Mouse (Mus musculus): ENCODE data around the gene Mlec. TPM values are rescaled to one million over a fixed set of nuclear protein-coding genes. Genes with fewer than 3 reads are reported as not detected.

The Mlec gene
- polyA plus RNA-seq, 1 experiment from 2014 or later = 59.5 TPM

GRCm38 (mm10) chr5:115144471-115144870 lies 13.5 kb downstream of the Mlec start:
- H3K27me3 ChIP-seq (ENCODE audit: insufficient read depth, poor library complexity, severe bottlenecking) = no peaks in the 10 kb centered on the region
- peaks cover 24% of the 10 kb centered on the region for H3K4me1 ChIP-seq (replicated peaks)
- H3K9me3 ChIP-seq = no peaks in the 10 kb centered on the region
- peaks cover 73% of the 10 kb centered on the region for H3K36me3 ChIP-seq
- no peak overlapping the region for H3K27ac ChIP-seq
- H3K4me3 ChIP-seq = no peak overlapping the region
- no peak for DNase-seq (ENCODE audit: low spot score)
- 75% methylated on average over 6 of the region's 6 CpGs for WGBS

- Histone ChIP-seq H3K27me3 (ENCODE audit: insufficient read depth, poor library complexity, severe bottlenecking) (no peaks in the 10 kb centered on the region), H3K27ac (0 out of 2 replicates have a peak overlapping the region, but pooled peaks have one; percentile 23), H3K36me3 (peaks cover 64% of the 10 kb centered on the region), H3K4me3 (no peak overlapping the region), H3K9me3 (no peaks in the 10 kb centered on the region), H3K4me1 (replicated peaks) (peaks cover 24% of the 10 kb centered on the region)
- no peak for DNase-seq (ENCODE audit: low spot score)
- whole genome bisulfite sequencing = 86% methylated on average over 10 of the region's 10 CpGs
Measured at GRCm38 (mm10) chr5:115143552-115143951, 14.4 kb downstream of the Mlec start.

GRCm38 (mm10) chr5:115142166-115142697 lies 15.7 kb downstream of the Mlec start:
- peaks cover 50% of the 10 kb centered on the region for H3K36me3 ChIP-seq
- 89% methylated on average over 9 of the region's 9 CpGs for WGBS
- no peaks in the 10 kb centered on the region for H3K9me3 ChIP-seq

GRCm38 (mm10) chr5:115140726-115141125 lies 17.3 kb downstream of the Mlec start:
- no peaks in the 10 kb centered on the region for H3K27me3 ChIP-seq (ENCODE audit: insufficient read depth, poor library complexity, severe bottlenecking)
- peaks cover 35% of the 10 kb centered on the region for H3K36me3 ChIP-seq
- 78% methylated on average over 3 of the region's 3 CpGs for WGBS

More at GRCm38 (mm10) chr5:115142166-115142697, 15.7 kb downstream of the Mlec start:
- no peaks in the 10 kb centered on the region for H3K27me3 ChIP-seq (ENCODE audit: insufficient read depth, poor library complexity, severe bottlenecking)
- no peak overlapping the region for H3K4me3 ChIP-seq
- H3K27ac ChIP-seq = no peak overlapping the region
- DNase-seq (ENCODE audit: low spot score) = no peak
- H3K4me1 ChIP-seq (replicated peaks) = peaks cover 24% of the 10 kb centered on the region

GRCm38 (mm10) chr5:115139124-115139523 lies 18.9 kb downstream of the Mlec start:
- H3K4me3 ChIP-seq = no peak overlapping the region
- 69% methylated on average over 4 of the region's 4 CpGs for WGBS
- peaks cover 19% of the 10 kb centered on the region for H3K36me3 ChIP-seq
- no peaks in the 10 kb centered on the region for H3K27me3 ChIP-seq (ENCODE audit: insufficient read depth, poor library complexity, severe bottlenecking)
- H3K9me3 ChIP-seq = no peaks in the 10 kb centered on the region
- DNase-seq (ENCODE audit: low spot score) = no peak
- peaks cover 18% of the 10 kb centered on the region for H3K4me1 ChIP-seq (replicated peaks)
- no peak overlapping the region for H3K27ac ChIP-seq

More at GRCm38 (mm10) chr5:115140726-115141125, 17.3 kb downstream of the Mlec start:
- Histone ChIP-seq H3K4me1 (replicated peaks) (peaks cover 21% of the 10 kb centered on the region), H3K9me3 (no peaks in the 10 kb centered on the region), H3K27ac (no peak overlapping the region), H3K4me3 (no peak overlapping the region)
- DNase-seq (ENCODE audit: low spot score) = no peak

GRCm38 (mm10) chr5:115134234-115135165 lies 23.5 kb downstream of the Mlec start, which contains the start of gene Unc119b:
Unc119b (minus strand) TSS chr5:115134975.
- Histone ChIP-seq H3K36me3 (peaks cover 30% of the 10 kb centered on the region), H3K27ac (peak within 1 kb of the TSS; percentile 93), H3K4me3 (peak within 1 kb of the TSS; percentile 85), H3K4me1 (replicated peaks) (peaks cover 22% of the 10 kb centered on the region), H3K27me3 (ENCODE audit: insufficient read depth, poor library complexity, severe bottlenecking) (no peaks in the 10 kb centered on the region), H3K9me3 (no peaks in the 10 kb centered on the region)
- DNase-seq (ENCODE audit: low spot score) = peak; percentile 89
- WGBS = under 1% methylated on average over 81 of the region's 81 CpGs

- peaks cover 40% of the 10 kb centered on the region for H3K36me3 ChIP-seq
- H3K4me3 ChIP-seq = peak overlapping the region; percentile 85
- 66% methylated on average over 6 of the region's 6 CpGs for WGBS
- no peaks in the 10 kb centered on the region for H3K9me3 ChIP-seq
- no peak for DNase-seq (ENCODE audit: low spot score)
- H3K27me3 ChIP-seq (ENCODE audit: insufficient read depth, poor library complexity, severe bottlenecking) = no peaks in the 10 kb centered on the region
- peaks cover 22% of the 10 kb centered on the region for H3K4me1 ChIP-seq (replicated peaks)
- 0 out of 2 replicates have a peak overlapping the region, but pooled peaks have one; percentile 25 for H3K27ac ChIP-seq
Measured at GRCm38 (mm10) chr5:115133358-115134066, 24.5 kb downstream of the Mlec start.

GRCm38 (mm10) chr5:115132465-115132864 lies 25.5 kb downstream of the Mlec start:
- peak overlapping the region; percentile 85; the same call in 1 of the 2 replicates for H3K4me3 ChIP-seq
- no peaks in the 10 kb centered on the region for H3K9me3 ChIP-seq
- no peaks in the 10 kb centered on the region for H3K27me3 ChIP-seq (ENCODE audit: insufficient read depth, poor library complexity, severe bottlenecking)
- WGBS = 95% methylated on average over 8 of the region's 8 CpGs
- no peak for DNase-seq (ENCODE audit: low spot score)
- H3K27ac ChIP-seq = no peak overlapping the region
- H3K4me1 ChIP-seq (replicated peaks) = peaks cover 22% of the 10 kb centered on the region
- H3K36me3 ChIP-seq = peaks cover 50% of the 10 kb centered on the region

GRCm38 (mm10) chr5:115129328-115129727 lies 28.7 kb downstream of the Mlec start:
- 91% methylated on average over 6 of the region's 6 CpGs for WGBS
- no peak for DNase-seq (ENCODE audit: low spot score)
- H3K9me3 ChIP-seq = no peaks in the 10 kb centered on the region
- H3K4me1 ChIP-seq (replicated peaks) = peaks cover 29% of the 10 kb centered on the region
- H3K27ac ChIP-seq = no peak overlapping the region
- no peaks in the 10 kb centered on the region for H3K27me3 ChIP-seq (ENCODE audit: insufficient read depth, poor library complexity, severe bottlenecking)
- peaks cover 82% of the 10 kb centered on the region for H3K36me3 ChIP-seq
- H3K4me3 ChIP-seq = no peak overlapping the region

GRCm38 (mm10) chr5:115127421-115128179 lies 30.4 kb downstream of the Mlec start:
- H3K4me3 ChIP-seq = no peak overlapping the region
- H3K36me3 ChIP-seq = peaks cover 97% of the 10 kb centered on the region
- DNase-seq (ENCODE audit: low spot score) = no peak
- 92% methylated on average over 22 of the region's 22 CpGs for WGBS
- peaks cover 12% of the 10 kb centered on the region for H3K4me1 ChIP-seq (replicated peaks)
- no peak overlapping the region for H3K27ac ChIP-seq
- H3K27me3 ChIP-seq (ENCODE audit: insufficient read depth, poor library complexity, severe bottlenecking) = no peaks in the 10 kb centered on the region
- H3K9me3 ChIP-seq = no peaks in the 10 kb centered on the region

- peaks cover 95% of the 10 kb centered on the region for H3K36me3 ChIP-seq
- H3K27me3 ChIP-seq (ENCODE audit: insufficient read depth, poor library complexity, severe bottlenecking) = no peaks in the 10 kb centered on the region
- H3K4me1 ChIP-seq (replicated peaks) = peaks cover 8% of the 10 kb centered on the region; the same call in 1 of the 2 replicates
- WGBS = 90% methylated on average over 28 of the region's 28 CpGs
- no peak overlapping the region for H3K4me3 ChIP-seq
- DNase-seq (ENCODE audit: low spot score) = no peak
- H3K9me3 ChIP-seq = no peaks in the 10 kb centered on the region
- no peak overlapping the region for H3K27ac ChIP-seq
Measured at GRCm38 (mm10) chr5:115126578-115127312, 31.2 kb downstream of the Mlec start.

All from hindbrain, embryonic 10.5 days (tissue).